Mouse (Mus musculus) ovary, postnatal 36 days (tissue): Measurements from ENCODE around the gene Mrpl33.
A peak's percentile ranks its signal among the peaks of the same experiment; 100 is the strongest.

Experiments used
- DNase-seq: peaks from one replicate; pipeline ENCODE4 v3.0.0; 2022; ENCODE audit warnings: low spot score, mixed read lengths

Gene Mrpl33

DNA sequence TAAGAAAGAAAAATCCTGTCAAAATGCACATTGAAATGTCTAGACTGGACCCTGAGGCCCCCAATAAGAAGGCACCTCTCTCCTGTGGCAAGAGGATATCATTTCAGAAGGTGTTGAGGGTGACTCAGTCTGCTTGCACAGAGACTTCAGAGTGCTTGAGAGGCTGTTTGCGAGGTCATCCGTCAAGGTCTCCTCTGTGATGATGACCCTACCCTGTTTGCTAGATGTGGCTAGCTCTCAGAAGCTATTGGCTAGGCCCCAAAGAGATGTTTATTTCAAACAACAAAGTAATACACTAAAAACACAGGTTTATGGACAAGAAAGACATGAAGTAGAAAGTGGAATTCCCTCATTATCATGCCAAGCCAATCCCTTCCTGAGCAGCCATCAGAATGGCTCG, 45.6 kb downstream of the Mrpl33 start:
- no peak for DNase-seq

DNA sequence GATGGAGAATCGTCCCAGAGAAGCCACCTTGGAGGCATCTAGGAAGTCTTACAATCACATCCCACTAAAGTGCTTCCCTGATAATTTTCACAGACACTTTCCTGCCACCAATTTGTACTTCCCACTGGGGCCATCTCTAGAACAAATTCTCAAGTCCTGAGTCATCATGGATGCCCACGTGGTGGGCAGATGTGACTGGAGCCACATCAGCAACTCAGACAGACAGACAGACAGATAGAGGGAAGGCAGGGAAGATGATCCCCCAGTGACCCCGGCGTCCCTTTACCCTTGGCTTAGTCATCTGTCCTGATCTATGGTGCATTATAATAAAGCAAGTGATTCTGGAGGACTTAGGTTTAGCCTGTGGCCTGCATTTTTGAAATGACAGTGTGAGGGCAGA, 47.5 kb downstream of the Mrpl33 start:
- DNase-seq, result no peak

DNA sequence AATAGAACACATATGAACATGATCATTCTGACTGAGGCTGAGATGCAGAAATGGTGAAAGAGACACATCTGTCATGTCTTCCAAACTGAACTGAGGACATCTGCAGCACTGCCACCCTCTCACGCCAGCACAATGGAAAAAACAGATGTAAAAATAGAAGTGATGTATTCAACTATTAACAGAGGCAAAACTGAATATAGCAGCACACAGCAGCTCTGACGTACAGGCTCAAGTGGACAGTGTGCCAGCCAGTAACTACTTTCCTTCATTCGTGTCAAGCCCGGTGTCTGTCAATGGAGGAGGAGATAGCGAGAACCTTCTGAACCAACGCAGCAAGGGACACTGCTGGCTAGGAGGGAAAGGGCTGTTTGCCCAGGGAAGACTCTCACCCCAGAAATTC, 48.1 kb downstream of the Mrpl33 start:
- DNase-seq, result no peak

DNA sequence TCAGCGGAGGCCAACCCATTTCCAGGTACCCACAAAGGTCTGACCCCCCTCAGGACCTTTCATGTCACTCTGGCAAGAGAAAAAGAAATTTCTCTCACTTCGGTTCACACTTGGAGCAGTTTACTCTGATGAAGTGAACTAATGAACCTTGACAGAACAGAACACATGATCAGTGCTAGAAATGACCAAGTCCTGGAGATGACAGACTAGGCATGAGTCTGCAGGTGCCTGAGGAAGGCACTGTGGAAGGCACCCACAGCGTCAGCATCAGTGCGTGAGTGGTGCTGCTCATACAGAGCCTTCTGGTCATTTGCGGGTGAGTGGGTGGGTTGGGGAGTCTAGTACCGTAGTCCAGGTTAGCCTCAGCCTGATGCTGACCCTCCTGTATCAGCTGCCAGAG, 49.1 kb downstream of the Mrpl33 start:
- DNase-seq, result no peak

DNA sequence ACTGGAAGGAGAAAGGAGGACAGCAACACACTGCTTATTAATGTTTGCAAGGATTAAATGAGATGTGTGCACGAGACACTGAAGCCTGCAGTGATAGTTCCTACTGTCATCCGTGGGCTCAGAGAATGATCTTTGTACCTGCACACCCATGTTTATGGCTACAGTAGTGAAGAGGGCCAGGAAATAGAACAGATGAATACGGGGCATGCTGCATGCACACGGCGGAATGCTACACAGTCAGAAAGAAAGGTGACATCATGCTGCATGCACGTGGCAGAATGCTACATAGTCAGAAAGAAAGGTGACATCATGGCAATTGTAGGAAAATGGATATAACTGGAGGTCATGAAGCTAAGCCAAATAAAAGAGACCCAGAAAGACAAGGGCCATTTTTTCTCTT, 49.8 kb downstream of the Mrpl33 start:
- DNase-seq, result no peak

DNA sequence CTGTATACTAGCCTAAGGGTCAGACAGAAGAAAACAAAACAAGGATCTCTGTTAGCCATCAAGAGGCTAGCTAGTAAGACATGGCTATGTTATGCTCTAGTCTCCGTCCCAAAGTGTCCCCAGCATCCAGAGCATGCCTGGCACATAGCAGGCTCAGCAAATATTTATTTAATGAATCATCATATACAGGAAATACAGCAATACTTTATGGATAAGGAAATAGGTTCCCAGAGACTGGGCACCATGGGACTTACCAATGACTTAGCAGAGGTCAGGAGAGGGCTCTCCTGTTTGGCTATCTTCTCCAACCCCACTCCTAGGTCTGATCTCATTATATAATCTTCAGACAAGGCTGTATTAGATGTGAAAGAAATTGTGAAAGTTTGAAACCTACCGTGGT, 50.6 kb downstream of the Mrpl33 start:
- DNase-seq, result no peak

DNA sequence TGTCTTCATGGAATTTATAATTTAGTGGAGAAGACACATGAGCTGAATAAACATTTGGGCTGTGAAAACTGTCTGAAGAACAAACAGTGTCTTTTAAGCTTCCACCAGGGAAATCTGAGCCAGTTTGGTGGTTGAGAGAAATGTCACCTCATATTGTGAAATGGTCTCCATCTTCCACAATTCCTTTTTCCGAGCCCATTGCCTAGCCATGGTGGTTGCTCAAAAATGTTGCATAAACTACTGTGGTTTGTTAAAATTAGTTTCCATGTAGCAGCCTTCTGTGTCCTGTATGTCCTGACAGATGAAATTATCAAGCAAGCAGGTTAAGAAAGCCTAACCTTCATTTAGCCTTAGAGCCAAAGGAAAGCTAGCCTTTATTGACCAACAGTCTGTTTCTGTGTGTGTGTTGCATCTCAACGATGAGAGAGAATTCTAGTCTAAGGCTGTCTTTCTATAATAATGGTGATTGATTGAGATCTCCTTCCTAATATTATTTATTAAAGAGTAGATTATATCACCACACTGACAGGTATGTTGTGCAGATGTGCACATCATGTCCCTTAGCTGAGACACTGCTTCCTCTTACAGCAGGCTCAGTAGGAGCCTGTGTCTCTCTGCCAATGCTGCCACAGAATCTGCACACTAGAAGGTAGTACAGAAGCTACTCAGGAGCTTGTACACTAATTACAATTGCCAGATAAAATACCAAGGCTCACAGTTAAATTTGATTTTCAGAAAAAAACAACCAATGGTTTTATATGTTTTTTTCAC, 54.0 kb downstream of the Mrpl33 start:
- DNase-seq, result no peak

DNA sequence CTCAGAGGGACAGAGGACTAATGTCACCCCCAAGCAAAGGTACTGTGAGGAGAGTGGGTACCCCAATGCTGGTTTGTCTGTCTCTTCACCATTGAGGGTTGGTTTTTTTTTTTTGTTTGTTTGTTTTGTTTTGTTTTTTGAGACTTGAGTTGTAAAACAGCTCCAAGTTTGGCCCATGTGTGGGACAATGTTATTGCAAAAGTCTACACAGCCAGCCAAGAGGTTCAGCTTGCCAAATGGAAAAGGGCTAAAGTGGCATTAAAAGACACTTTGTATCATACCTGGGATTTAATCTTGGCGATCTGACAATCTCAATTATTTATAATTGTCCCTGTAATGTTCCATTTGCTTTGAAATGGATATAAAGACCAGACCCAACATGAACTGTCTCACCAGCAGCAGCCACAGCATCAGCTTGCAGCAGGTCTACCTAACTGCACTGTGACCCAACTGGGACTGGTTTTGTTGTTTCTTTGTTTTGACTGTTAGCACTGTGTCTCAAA, 59.0 kb downstream of the Mrpl33 start:
- no peak for DNase-seq

DNA sequence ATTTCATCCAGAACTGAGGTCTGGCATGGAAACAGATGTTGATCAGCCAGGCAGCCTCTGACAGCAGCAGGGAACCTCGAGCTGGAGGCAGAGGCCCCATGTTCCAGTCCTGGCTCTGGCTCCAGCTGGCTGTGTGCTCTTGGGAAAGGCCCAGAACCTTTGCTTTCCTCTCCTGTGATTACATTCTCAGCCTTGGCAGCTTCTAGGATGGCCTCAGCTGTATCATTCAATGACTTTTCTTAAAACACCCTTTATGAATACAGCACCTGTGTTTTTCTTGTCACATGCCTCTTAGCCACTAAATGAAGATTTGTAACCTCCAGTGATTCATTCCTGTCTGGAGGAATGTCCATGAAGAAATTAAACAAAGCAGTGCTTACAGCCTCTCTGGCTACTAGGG, 69.4 kb downstream of the Mrpl33 start:
- DNase-seq, result peak; percentile 18

DNA sequence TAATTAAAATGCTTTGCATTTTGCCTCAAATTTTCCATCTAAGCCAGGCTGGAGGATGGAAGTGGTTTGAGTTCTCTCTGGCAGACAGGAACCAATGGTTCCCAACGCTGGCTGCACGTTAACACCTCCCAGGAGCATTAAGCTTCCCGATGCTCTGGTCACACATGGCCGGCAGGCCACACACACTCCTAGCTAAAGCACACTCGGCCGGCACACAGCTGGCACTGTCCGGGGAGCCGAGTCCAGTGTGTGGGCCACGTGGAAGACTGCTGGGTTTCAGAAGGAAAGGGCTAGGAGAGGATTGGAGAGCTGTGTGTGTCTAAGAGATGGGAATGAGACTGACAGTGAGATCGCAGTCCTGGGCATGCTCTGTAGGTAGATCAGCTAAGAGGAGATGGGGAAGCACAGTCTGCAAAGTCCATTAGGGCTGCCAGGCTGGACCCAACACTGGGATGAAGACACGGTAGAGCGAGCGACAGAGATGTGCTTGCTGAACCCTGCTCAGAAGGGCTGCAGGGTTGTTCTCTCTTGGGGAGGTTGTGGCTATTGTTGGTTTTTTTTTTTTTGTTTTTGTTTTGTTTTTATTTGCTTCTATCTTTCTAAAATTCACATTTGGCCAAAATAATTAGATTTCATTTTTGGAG, 71.7 kb downstream of the Mrpl33 start:
- DNase-seq, result no peak

DNA sequence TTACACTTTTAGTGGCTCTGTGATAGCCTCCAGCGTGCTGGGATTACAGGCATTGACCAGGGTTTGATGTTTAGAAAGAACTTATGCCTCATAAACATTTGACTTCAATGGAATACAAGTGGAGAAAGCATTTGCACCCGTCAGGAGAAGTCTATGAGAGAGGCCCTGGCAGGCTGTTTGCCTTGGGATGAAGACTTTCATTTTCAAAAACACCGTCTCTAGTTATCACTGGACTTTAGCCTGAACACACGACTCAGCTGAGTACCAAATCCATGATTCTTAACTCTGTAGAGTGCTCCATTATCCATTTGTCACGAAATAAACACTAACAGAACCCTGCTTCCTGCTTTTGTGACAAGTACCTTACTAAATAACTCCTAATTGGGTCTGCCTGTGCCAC, 73.2 kb downstream of the Mrpl33 start:
- no peak for DNase-seq

DNA sequence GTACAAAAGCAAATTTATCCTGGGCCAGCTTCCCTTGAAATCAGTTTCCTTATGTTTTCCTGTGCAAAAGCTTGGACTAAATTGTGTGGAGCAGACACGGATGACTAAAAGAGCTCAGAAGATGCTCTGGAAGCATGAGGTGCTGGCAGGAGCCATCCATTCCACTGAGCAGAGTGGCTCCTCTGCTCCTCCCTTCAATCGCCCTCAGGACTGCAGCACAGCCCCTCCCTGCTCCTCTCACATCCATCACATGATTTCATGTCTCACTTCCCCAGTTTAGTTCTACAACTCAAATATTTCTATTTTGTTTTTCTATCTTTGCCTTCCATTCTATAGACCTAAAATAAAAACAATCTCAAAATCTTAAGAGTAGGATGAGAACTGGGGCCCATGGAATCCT, 74.4 kb downstream of the Mrpl33 start:
- DNase-seq, result no peak

DNA sequence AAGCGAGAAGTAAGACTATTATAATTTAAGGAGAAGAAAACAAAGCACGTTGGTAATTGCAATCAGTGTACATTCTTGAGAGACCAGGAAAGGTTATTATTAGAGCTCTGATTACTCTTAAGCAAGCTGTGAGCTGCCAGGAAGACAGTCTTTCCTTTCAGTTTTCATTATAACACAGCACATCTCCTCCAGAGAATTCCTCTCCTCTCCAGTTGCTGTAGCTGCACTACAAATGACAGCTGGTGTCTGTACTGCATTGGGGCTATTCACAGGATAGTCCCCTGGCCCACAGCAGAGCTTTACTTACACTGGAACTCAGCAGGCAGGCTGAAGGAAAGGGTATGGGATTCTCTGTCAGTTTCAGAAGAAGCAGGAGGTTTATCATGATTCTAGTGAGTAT, 76.7 kb downstream of the Mrpl33 start:
- no peak for DNase-seq

DNA sequence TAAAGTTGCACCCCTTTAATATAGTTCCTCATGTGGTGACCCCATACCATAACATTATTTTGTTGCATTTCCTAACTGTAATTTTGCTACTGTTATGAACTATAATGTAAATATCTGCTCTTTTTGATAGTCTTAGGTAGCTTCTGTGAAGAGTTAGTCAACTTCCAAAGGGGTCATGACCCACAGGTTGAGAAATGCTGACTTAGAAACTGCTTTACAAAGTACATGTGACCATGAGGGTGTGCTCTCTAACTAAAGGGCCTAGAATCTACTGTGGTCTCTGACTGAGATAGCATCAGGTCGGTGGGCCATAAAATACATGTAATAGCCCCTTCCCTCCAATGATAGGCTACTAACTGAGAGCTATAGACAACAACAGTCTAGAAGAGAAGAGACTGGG, 81.3 kb downstream of the Mrpl33 start:
- no peak for DNase-seq

DNA sequence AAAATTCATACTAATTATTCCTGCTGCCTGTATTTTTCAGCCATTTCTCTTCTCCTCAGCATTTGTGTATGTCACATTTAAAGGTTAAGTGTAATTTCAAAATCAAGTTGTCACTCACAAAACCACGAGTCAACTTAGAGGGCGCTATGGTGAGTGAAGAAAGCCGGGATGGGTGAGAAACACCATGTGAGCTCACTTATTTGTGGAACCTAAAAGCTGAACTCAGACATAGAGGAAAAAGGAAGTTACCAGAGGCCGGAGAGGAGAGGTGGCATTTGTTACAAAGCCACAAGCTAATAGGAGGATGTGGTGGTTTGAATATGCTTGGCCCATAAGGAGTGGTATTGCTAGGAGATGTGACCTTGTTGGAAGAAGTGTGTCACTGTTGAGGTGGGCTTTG, 83.4 kb downstream of the Mrpl33 start:
- DNase-seq, result no peak

DNA sequence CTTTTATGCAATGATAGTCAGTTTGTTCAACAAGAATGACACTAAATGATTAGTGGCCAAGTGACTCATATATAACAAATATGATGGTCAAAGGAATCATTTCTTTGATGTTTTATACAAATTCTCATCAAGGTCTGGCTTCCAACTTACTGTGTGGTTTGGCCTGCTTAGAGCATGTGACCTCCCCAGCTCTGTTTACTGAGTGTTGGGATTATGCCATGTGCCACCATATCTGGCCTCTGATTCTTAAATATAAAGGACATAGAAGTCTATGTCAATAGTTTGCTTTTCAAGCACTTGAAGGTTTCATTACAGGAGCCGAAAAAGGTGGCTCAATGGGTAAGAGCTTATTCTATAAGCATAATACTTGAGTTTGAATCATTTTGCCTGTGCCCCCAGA, 85.6 kb downstream of the Mrpl33 start:
- no peak for DNase-seq

DNA sequence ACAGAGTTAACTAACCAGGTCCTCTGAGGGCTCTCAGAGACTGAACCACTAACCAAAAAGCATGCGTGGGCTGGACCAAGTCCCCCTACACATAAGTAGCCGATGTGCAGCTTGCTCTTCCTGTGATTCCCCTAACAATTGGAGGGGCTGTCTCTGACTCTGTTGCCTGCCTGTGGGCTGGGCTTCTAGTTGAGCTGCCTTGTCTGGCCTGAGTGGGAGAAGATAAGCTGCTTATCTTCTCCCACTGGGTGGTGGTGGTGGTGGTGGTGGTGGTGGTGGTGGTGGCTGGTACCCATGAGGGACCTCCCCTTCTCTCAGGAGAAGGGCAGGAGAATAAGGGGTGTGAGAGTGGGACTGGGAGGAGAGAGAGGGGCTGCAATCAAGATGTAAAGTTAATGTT, 89.3 kb downstream of the Mrpl33 start:
- DNase-seq, result no peak

DNA sequence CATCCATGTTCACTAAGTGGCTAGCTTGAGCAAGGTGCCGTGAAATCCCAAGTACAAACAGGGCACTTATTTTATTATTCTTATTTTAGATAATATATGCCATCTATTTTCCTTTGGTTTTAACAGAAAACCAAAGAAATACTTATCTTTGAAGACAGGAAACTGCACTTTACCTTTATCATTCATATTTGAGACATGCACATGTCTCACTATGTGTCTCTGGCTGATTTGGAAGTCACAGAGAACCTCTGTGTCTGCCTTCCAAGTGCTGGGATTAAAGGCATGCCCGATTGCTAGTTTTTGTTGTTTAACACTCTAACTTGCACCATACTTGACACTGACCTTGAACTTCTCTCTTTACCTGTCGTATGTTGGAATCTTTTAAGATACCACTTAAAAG, 91.2 kb downstream of the Mrpl33 start:
- DNase-seq, result no peak

DNA sequence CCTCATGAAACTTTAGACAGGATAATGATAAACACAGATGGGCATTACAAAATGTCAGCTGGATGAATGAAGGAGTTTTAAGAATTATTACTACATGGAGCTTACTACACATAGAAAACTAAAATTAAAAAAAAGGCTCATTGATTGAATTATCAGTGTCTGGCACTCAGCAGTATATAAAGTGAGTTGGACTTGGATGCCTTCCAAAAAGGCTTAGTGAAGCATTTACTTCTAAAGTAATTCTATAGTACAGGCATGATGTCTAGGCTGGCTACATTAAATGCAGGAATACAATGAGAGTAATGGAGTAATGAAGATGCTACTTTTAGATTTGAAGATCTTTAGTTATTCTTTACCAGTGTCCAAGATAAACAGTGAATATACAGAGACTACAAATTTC, 96.5 kb downstream of the Mrpl33 start:
- no peak for DNase-seq

DNA sequence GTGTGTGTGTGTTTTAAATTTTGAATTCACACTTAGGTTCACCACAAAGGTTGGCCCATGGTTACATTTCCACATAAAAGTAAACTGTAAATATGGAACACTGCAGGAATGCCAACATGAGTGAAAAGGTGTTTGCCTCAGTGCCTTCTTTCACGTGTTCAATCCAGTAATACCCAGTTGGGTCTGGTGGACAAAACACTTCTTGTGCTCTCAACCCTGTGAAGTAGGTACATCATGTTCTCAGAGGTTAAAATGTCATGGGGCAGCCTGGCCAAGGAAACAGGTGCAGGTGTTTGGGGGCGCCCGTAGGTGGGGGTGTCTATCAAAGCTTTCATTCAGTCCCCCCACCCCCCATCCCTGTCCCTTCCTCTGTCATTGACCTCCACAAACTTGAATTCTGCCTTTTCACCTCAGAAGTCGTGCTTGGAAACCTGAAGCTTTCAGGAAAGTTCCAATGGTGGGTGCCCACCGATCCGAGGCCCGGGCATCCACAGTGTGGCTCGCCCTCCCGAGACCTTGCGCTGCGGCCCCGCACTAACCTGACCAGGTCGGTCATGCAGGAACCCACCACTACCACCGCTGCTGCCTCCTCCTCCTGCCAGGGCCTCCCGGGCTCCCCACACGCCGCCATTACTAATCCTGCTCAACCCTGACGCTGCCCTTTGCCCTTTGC, 100.4 kb downstream of the Mrpl33 start, which contains the start of gene Rbks:
Rbks (minus strand) TSS at position 657 of the 673 bp plus-strand sequence.
- no peak for DNase-seq

DNA sequence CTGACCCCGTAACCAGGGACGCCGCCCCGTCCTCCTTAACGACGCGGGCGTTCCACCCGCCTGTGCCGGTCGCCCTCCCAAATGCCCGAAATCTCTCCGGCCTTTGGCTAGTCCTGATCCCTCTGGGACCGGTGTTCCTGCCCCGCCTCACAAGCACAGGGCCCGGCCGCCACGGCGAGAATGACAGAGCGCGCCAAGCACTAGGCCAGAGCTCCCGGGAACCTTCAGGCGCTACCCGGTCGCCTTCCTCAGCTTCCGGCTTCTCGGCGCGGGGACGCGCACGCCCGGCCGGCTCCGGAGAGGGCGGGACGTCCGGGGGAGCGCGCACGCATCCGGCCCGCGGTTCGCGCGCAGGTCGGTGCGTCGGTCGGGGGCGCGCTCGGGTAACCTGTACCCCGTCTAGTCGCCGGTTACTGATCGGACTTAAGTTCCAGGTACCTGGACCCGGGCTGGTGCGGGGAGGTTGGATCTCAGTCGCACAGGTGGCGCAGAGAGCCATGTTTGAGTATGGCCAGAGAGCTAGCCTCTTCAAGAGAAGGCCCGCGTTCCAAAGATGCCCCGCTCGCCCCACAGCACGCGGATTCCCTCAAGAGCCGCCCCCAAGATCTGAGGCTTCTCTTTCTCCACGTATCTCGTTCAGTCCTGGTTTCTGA, 101.0 kb downstream of the Mrpl33 start, which contains the start of gene Babam2:
Babam2 (plus strand) TSS at position 41 of the 653 bp plus-strand sequence.
- DNase-seq, result peak; percentile 92

DNA sequence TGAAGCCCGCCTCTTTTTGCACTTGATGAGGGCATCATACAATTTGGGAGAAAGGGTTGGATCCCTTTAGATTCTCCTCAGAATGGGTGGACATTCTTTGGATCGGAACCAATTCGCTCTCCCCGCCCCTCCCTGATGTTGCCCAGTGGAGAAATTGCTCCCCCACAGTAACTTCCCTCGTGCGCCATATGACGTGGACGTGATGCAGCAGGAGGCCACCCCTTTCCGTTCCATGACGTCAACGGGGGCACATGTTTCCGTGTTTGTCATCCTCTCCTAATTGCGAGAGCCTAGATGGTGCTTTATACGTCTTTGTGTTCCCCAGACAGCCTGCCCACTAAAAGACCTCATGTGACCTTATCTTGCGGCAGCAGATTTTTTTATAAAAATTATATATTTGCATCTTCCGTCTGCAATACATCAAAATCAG, 101.6 kb downstream of the Mrpl33 start:
- peak; percentile 75 for DNase-seq
